Mouse (Mus musculus) CD4-positive helper T cell, adult 2 months (primary cell): ENCODE measurements around the gene Hmcn1.
A peak's percentile ranks its signal among the peaks of the same experiment; 100 is the strongest.

ENCODE experiments used
- DNase-seq: peaks from one replicate; pipeline ENCODE4 v3.0.0-alpha.2; 2012; ENCODE audit warnings: low read depth, missing footprints, low spot score

Gene Hmcn1

GRCm38 (mm10) chr1:150993162-150994064, at the start of gene Hmcn1:
Gene Hmcn1 (minus strand): TSS chr1:150993435.
- DNase-seq = peak; percentile 59

GRCm38 (mm10) chr1:151040945-151041649, 47.9 kb upstream of the Hmcn1 start:
- DNase-seq = no peak

- DNase-seq = no peak
These were observed 47.1 kb upstream of the Hmcn1 start for GRCm38 (mm10) chr1:151040290-151040689.

- no peak for DNase-seq
These were observed 46.0 kb upstream of the Hmcn1 start for GRCm38 (mm10) chr1:151039189-151039588.

GRCm38 (mm10) chr1:151038566-151038965, 45.3 kb upstream of the Hmcn1 start:
- no peak for DNase-seq

GRCm38 (mm10) chr1:151036405-151036985, 43.3 kb upstream of the Hmcn1 start:
- no peak for DNase-seq

GRCm38 (mm10) chr1:151035766-151036165, 42.5 kb upstream of the Hmcn1 start:
- no peak for DNase-seq

GRCm38 (mm10) chr1:151034993-151035592, 41.9 kb upstream of the Hmcn1 start:
- DNase-seq = peak; percentile 56

GRCm38 (mm10) chr1:151033291-151033690, 40.1 kb upstream of the Hmcn1 start:
- DNase-seq = no peak

GRCm38 (mm10) chr1:151031581-151031980, 38.3 kb upstream of the Hmcn1 start:
- DNase-seq = no peak

- no peak for DNase-seq
These were observed 37.9 kb upstream of the Hmcn1 start for GRCm38 (mm10) chr1:151031086-151031485.

- DNase-seq = peak; percentile 79
These were observed 32.0 kb upstream of the Hmcn1 start for GRCm38 (mm10) chr1:151025049-151025773.

- DNase-seq = no peak
These were observed 26.1 kb upstream of the Hmcn1 start for GRCm38 (mm10) chr1:151019273-151019890.

GRCm38 (mm10) chr1:151011056-151011455, 17.8 kb upstream of the Hmcn1 start:
- DNase-seq = peak; percentile 61

- DNase-seq = peak; percentile 72
These were observed 16.0 kb upstream of the Hmcn1 start for GRCm38 (mm10) chr1:151009115-151009797.

GRCm38 (mm10) chr1:151007747-151008146, 14.5 kb upstream of the Hmcn1 start:
- DNase-seq = no peak

GRCm38 (mm10) chr1:151004007-151004406, 10.8 kb upstream of the Hmcn1 start:
- DNase-seq = no peak

- peak; percentile 70 for DNase-seq
These were observed 8.7 kb upstream of the Hmcn1 start for GRCm38 (mm10) chr1:151001868-151002428.

- DNase-seq = no peak
These were observed 7.5 kb upstream of the Hmcn1 start for GRCm38 (mm10) chr1:151000714-151001113.

- no peak for DNase-seq
These were observed 1.4 kb upstream of the Hmcn1 start for GRCm38 (mm10) chr1:150994612-150995011.
